Mouse (Mus musculus): ENCODE results near the gene Gm20388. TPM values are rescaled to one million over a fixed set of nuclear protein-coding genes. Genes with fewer than 3 reads are reported as not detected.
"Not testable (repeated sequence)": the region's sequence is repeated elsewhere in the genome, so short reads cannot be mapped to it uniquely, and the experiment has no call there.

Gm20388 gene
- polyA plus RNA-seq, 1 experiment from 2014 or later: 1.7 TPM

GRCm38 (mm10) chr8:123518172-123518571 is 3607.5 kb downstream of the Gm20388 start:
- Histone ChIP-seq H3K9me3 (no peaks in the 10 kb centered on the region), H3K4me3 (peak overlapping the region; percentile 71), H3K27ac (no peak overlapping the region), H3K4me1 (replicated peaks) (peaks cover 44% of the 10 kb centered on the region), H3K27me3 (ENCODE audit: insufficient read depth, poor library complexity, severe bottlenecking) (peaks cover 45% of the 10 kb centered on the region), H3K36me3 (peaks cover 30% of the 10 kb centered on the region)
- WGBS: 39% methylated on average over 10 of the region's 10 CpGs
- no peak for DNase-seq (ENCODE audit: low spot score)

DNA sequence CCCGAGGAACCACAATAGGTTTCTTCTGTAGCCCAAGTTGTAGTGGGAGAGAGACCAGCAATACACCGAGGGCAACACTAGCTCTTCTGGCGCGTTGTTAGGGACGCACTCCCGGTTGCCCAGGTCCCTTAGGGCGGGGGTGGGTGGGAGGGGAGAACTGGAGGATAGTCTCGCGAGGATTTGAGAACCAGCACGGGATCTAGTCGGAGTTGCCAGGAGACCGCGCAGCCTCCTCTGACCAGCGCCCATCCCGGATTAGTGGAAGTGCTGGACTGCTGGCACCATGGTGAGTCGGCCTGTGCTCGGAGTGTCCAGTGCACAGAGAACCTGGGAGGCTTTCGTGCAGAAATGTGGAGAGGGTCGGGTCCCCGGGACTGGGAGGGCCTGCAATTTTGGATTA is 3608.0 kb downstream of the Gm20388 start, which contains the start of gene Gas8:
TSS of gene Gas8 (plus strand) at position 168 of the 400 bp plus-strand sequence.
- WGBS: under 1% methylated on average over 20 of the region's 20 CpGs
- Histone ChIP-seq H3K9me3 (no peaks in the 10 kb centered on the region), H3K4me1 (replicated peaks) (peaks cover 39% of the 10 kb centered on the region), H3K27ac (peak within 1 kb of the TSS; percentile 88), H3K36me3 (peaks cover 35% of the 10 kb centered on the region), H3K27me3 (ENCODE audit: insufficient read depth, poor library complexity, severe bottlenecking) (peaks cover 40% of the 10 kb centered on the region), H3K4me3 (peak within 1 kb of the TSS; percentile 71)
- peak; percentile 95 for DNase-seq (ENCODE audit: low spot score)

DNA sequence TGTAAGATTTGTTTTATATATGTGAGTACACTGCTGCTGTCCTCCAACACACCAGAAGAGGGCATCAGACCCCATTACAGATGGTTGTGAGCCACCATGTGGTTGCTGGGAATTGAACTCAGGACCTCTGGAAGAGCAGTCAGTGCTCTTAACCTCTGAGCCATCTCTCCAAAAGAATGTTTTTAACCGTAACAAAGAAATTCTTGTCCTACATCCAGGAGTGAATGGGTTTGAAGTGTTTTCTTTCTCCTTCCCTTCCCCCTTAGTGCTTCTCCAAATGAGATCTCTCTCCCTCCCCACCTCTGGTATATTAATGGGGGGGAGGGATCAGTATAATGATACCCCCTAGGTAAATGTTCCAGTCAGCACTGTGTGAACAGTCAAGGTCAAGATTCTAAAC is 3609.4 kb downstream of the Gm20388 start:
- H3K4me1 ChIP-seq (replicated peaks): peaks cover 26% of the 10 kb centered on the region
- H3K4me3 ChIP-seq: peak overlapping the region; percentile 71; the same call in 1 of the 2 replicates
- H3K36me3 ChIP-seq: peaks cover 49% of the 10 kb centered on the region
- not testable (repeated sequence) for H3K27ac ChIP-seq; DNase-seq (ENCODE audit: low spot score); H3K9me3 ChIP-seq
- peaks cover 27% of the 10 kb centered on the region for H3K27me3 ChIP-seq (ENCODE audit: insufficient read depth, poor library complexity, severe bottlenecking)
- WGBS: 83% methylated on average over 1 of the region's 1 CpGs

DNA sequence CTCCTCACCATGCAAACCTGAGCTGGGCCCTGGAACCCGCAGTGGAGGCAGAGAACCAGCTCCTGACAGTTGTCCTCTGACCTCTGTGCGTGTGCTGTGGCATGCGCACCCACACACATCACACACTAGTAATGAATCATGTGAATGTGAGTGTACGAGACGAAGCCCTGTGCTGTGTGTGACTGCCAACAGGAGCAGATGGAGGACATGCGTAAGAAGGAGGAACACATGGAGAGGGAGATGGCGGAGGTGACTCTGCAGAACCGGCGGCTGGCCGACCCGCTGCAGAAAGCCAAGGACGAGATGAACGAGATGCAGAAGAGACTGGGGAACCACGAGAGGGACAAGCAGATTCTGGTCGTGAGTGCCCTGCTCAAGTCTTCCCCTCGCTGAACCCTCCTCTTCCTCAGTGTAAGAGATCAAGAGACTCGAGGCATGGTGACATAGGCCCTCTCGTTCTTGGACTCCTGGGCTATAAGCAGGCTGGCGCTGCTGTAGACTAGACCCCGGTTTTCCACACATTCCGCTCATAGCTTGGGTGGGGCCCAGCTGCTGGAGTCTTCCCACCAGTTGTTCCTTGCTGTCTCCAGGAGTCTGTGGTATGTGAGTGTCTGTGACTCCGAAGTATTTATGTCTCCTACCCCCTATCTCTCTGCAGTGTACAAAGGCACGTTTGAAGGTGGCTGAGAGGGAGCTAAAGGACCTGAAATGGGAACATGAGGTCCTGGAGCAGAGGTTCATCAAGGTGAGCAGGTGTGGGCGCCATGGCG is 3617.3 kb downstream of the Gm20388 start:
- Histone ChIP-seq H3K4me3 (no peak overlapping the region), H3K27me3 (ENCODE audit: insufficient read depth, poor library complexity, severe bottlenecking) (no peaks in the 10 kb centered on the region; the same call in 1 of the 2 replicates), H3K9me3 (no peaks in the 10 kb centered on the region), H3K27ac (no peak overlapping the region), H3K36me3 (peaks cover 100% of the 10 kb centered on the region), H3K4me1 (replicated peaks) (no peaks in the 10 kb centered on the region)
- WGBS: 95% methylated on average over 25 of the region's 25 CpGs
- DNase-seq (ENCODE audit: low spot score): no peak

- Histone ChIP-seq H3K36me3 (peaks cover 58% of the 10 kb centered on the region), H3K27ac (no peak overlapping the region), H3K27me3 (ENCODE audit: insufficient read depth, poor library complexity, severe bottlenecking) (peaks cover 29% of the 10 kb centered on the region), H3K4me1 (replicated peaks) (0 out of 2 replicates have a peak, but pooled peaks cover 3% of the 10 kb centered on the region), H3K4me3 (no peak overlapping the region), H3K9me3 (no peaks in the 10 kb centered on the region)
- no peak for DNase-seq (ENCODE audit: low spot score)
- 89% methylated on average over 9 of the region's 9 CpGs for WGBS
Observed at GRCm38 (mm10) chr8:123536242-123536989, 3625.8 kb downstream of the Gm20388 start.

DNA sequence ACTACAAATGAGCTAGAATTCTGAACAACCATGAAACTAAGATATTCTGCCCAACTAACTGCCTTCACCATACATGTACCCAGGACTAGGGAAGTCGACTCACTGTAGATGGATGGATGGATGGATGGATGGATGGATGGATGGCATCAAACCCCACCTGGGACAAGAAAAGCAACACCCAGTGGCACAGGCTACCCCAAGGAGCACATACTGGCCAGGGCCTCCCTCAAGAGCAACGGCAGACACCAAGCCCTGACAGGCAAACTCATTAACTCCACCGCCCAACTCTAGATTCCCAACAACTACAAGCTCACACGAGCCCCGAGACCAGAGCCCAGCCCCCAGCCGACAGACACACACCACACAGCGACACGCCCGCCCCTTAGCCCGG is 3626.3 kb downstream of the Gm20388 start:
- DNase-seq (ENCODE audit: low spot score): no peak

DNA sequence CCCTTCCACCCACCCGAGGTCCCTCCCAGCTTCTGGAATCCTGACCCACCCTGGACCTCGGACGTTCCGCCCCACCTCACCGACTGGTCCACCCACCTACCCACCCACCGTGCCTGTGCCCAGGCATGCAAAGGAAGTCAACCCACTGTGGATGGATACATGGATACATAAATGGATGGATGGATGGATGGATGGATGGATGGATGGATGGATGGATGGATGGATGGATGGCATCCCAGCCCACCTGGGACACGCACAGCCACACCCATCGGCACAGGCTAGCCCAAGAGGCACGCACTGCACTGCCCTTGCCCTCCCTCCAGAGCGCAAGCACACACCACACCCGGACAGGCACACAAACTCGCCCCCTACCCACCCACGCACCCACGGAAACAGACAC is 3627.0 kb downstream of the Gm20388 start:
- H3K4me1 ChIP-seq (replicated peaks); DNase-seq (ENCODE audit: low spot score); H3K4me3 ChIP-seq; H3K9me3 ChIP-seq; H3K27ac ChIP-seq: not testable (repeated sequence)
- Histone ChIP-seq H3K36me3 (peaks cover 45% of the 10 kb centered on the region), H3K27me3 (ENCODE audit: insufficient read depth, poor library complexity, severe bottlenecking) (peaks cover 29% of the 10 kb centered on the region)
- 73% methylated on average over 8 of the region's 14 CpGs for WGBS

More for the DNA sequence above, 3626.3 kb downstream of the Gm20388 start:
- Histone ChIP-seq H3K27ac (no peak overlapping the region), H3K4me1 (replicated peaks) (0 out of 2 replicates have a peak, but pooled peaks cover 3% of the 10 kb centered on the region), H3K9me3 (no peaks in the 10 kb centered on the region), H3K27me3 (ENCODE audit: insufficient read depth, poor library complexity, severe bottlenecking) (peaks cover 29% of the 10 kb centered on the region), H3K4me3 (no peak overlapping the region), H3K36me3 (peaks cover 52% of the 10 kb centered on the region)
- WGBS: 25% methylated on average over 8 of the region's 10 CpGs

- H3K36me3 ChIP-seq; DNase-seq (ENCODE audit: low spot score); H3K4me3 ChIP-seq; H3K27ac ChIP-seq; H3K9me3 ChIP-seq; H3K27me3 ChIP-seq (ENCODE audit: insufficient read depth, poor library complexity, severe bottlenecking); H3K4me1 ChIP-seq (replicated peaks): not testable (repeated sequence)
- no CpG with 5 or more reads among the region's 45 CpGs for WGBS
Observed at GRCm38 (mm10) chr8:123564221-123564620, 3653.6 kb downstream of the Gm20388 start.

DNA sequence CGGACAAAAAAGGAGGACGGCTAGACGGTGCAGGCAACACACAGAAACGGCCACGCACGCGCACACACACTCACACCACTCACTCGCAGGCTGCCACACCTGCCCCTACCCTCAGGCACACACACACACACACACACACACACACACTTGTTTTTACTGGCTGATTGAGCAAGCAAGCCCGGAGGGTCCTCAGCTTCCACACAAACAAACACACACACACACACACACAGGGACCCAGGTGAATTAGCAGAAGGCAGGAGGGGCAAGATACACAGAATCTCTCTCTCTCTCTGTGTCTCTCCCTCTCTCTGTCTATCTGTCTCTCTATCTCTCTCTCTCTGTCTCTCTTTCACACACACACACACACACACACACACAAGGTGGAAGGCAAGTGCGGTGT is 3664.7 kb downstream of the Gm20388 start:
- H3K4me1 ChIP-seq (replicated peaks); DNase-seq (ENCODE audit: low spot score); H3K27ac ChIP-seq; H3K36me3 ChIP-seq; H3K4me3 ChIP-seq; H3K9me3 ChIP-seq; H3K27me3 ChIP-seq (ENCODE audit: insufficient read depth, poor library complexity, severe bottlenecking): not testable (repeated sequence)
- 80% methylated on average over 5 of the region's 10 CpGs for WGBS

DNA sequence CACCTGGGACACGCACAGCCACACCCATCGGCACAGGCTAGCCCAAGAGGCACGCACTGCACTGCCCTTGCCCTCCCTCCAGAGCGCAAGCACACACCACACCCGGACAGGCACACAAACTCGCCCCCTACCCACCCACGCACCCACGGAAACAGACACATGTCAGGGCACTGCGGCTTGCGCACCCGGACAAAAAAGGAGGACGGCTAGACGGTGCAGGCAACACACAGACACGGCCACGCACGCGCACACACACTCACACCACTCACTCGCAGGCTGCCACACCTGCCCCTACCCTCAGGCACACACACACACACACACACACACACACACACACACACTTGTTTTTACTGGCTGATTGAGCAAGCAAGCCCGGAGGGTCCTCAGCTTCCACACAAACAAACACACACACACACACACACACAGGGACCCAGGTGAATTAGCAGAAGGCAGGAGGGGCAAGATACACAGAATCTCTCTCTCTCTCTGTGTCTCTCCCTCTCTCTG is 3690.1 kb downstream of the Gm20388 start:
- not testable (repeated sequence) for H3K27ac ChIP-seq, H3K36me3 ChIP-seq
- WGBS: 72% methylated on average over 17 of the region's 19 CpGs

DNA sequence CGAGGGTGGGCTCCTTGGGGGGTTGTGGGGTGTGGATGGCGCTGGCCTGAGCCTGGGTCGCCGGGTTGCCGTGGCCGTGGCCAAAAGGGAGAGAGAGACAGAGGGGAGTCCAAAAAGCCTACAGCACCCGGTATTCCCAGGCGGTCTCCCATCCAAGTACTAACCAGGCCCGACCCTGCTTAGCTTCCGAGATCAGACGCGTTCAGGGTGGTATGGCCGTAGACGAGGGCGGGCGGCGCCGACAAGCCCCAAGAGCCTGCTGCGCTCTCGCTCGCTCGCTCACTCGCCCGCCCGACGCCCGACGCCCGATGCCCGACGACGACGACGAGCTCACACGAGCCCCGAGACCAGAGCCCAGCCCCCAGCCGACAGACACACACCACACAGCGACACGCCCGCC is 3690.8 kb downstream of the Gm20388 start:
- H3K4me1 ChIP-seq (replicated peaks); H3K36me3 ChIP-seq; DNase-seq (ENCODE audit: low spot score); H3K27me3 ChIP-seq (ENCODE audit: insufficient read depth, poor library complexity, severe bottlenecking); H3K4me3 ChIP-seq; H3K9me3 ChIP-seq; H3K27ac ChIP-seq: not testable (repeated sequence)
- no CpG with 5 or more reads among the region's 40 CpGs for WGBS

More for the DNA sequence above, 3690.1 kb downstream of the Gm20388 start:
- H3K27me3 ChIP-seq (ENCODE audit: insufficient read depth, poor library complexity, severe bottlenecking); H3K4me3 ChIP-seq; H3K9me3 ChIP-seq; DNase-seq (ENCODE audit: low spot score); H3K4me1 ChIP-seq (replicated peaks): not testable (repeated sequence)

DNA sequence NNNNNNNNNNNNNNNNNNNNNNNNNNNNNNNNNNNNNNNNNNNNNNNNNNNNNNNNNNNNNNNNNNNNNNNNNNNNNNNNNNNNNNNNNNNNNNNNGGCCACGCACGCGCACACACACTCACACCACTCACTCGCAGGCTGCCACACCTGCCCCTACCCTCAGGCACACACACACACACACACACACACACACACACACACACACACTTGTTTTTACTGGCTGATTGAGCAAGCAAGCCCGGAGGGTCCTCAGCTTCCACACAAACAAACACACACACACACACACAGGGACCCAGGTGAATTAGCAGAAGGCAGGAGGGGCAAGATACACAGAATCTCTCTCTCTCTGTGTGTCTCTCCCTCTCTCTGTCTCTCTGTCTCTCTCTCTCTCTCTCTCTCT is 3702.0 kb downstream of the Gm20388 start:
- H3K4me3 ChIP-seq; H3K36me3 ChIP-seq; H3K27me3 ChIP-seq (ENCODE audit: insufficient read depth, poor library complexity, severe bottlenecking); H3K4me1 ChIP-seq (replicated peaks); H3K9me3 ChIP-seq; H3K27ac ChIP-seq; DNase-seq (ENCODE audit: low spot score): not testable (repeated sequence)
- WGBS: 97% methylated on average over 4 of the region's 5 CpGs

GRCm38 (mm10) chr8:123623523-123623922 is 3712.9 kb downstream of the Gm20388 start:
- H3K27ac ChIP-seq; H3K9me3 ChIP-seq; H3K4me1 ChIP-seq (replicated peaks); H3K36me3 ChIP-seq; H3K4me3 ChIP-seq; DNase-seq (ENCODE audit: low spot score): not testable (repeated sequence)
- H3K27me3 ChIP-seq (ENCODE audit: insufficient read depth, poor library complexity, severe bottlenecking): peaks cover 46% of the 10 kb centered on the region
- no CpG with 5 or more reads among the region's 39 CpGs for WGBS

Measured in hindbrain, embryonic 10.5 days (tissue).